Mouse (Mus musculus): ENCODE measurements around the gene Sppl2b. TPM values are rescaled to one million over a fixed set of nuclear protein-coding genes. Genes with fewer than 3 reads are reported as not detected.
A peak's percentile ranks its signal among the peaks of the same experiment; 100 is the strongest.

Sppl2b gene
- polyA plus RNA-seq, 1 experiment from 2014 or later = 42.8 TPM

DNA sequence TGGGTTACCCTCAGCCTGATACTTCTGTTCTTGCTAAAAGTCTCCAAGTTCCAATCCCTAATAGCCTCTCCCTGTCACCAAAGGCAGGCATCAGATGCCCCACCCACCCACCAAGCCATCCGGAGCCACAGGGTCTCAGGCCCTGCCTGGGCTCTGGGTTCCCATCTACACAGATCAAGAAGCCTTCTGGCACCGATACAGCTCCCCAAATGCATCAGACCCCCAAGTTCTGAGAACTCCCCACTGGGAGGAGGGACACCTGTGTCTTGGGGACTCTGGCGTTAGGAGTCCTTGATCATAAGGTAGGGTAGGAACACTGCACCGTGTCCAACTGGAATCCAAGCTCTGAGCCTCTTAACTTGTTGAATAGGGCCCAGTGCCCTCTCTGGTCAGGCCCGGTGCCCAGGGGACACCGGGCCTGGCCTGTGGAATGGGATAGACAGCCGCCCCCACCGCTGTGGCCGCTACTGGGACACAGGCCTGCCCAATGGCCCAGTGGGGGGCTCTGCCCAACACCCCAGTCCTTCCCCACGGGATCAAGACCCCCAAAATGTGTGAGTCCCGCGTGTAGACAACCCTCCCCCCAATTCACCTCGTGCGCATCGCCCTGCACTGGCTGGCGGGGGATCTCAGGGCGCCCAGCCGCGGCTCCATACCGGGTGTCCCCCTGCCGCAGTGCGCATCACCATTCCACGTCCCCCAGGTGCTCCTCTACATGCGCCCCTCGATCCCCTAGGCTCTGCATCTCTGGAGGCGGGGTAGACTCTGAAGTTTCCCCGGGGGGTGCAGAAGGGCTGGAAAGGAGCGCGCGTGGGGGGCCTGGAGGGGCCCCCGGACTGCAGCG is 11.8 kb upstream of the Sppl2b start:
- peak overlapping the region; percentile 69 for H3K27ac ChIP-seq (replicated peaks)
- H3K4me1 ChIP-seq = peaks cover 38% of the 10 kb centered on the region
- H3K9me3 ChIP-seq (replicated peaks) = no peaks in the 10 kb centered on the region
- DNase-seq (ENCODE audit: low spot score) = no peak
- H3K36me3 ChIP-seq = no peaks in the 10 kb centered on the region
- H3K4me3 ChIP-seq = peak overlapping the region; percentile 63
- H3K27me3 ChIP-seq (ENCODE audit: low read depth, poor library complexity, severe bottlenecking) = peaks cover 71% of the 10 kb centered on the region
- WGBS = 9% methylated on average over 32 of the region's 32 CpGs

DNA sequence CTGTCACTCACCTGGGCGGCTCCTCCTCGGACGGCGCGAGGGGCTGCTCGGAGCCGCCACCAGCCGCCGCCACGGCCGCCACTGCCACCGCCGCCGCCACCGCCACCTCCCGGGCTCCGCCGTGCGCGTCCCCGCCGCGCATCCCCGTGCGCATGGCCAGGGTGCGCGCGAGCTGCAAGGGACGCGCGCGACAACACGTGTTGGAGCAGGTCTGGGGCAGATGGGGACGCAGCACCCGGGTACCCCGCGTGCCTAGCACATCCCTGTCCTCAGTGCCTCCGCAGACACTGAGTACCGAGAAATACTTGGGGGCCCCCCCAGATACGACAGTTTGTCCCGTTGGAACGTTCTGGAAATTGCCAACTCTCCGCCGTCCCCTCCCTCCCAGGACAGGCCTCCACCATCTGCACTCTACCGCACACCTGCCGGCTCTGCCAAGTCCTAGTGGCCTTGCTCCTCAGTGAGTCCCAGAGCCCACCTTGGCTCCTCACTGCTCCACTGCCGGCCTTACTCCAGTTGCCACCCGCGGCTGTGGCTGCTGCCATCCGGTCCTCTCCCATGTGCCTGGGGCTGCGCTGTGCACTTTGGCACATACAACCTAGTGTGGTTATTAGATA is 11.0 kb upstream of the Sppl2b start, which contains the start of gene Lingo3:
Lingo3 (minus strand) TSS at position 109 of the 617 bp plus-strand sequence.
- peaks cover 39% of the 10 kb centered on the region for H3K4me1 ChIP-seq
- H3K36me3 ChIP-seq = no peaks in the 10 kb centered on the region
- no peaks in the 10 kb centered on the region for H3K9me3 ChIP-seq (replicated peaks)
- DNase-seq (ENCODE audit: low spot score) = peak; percentile 32
- WGBS = 6% methylated on average over 44 of the region's 51 CpGs
- peaks cover 68% of the 10 kb centered on the region for H3K27me3 ChIP-seq (ENCODE audit: low read depth, poor library complexity, severe bottlenecking)
- peak within 1 kb of the TSS; percentile 69 for H3K27ac ChIP-seq (replicated peaks)
- H3K4me3 ChIP-seq = peak within 1 kb of the TSS; percentile 63

DNA sequence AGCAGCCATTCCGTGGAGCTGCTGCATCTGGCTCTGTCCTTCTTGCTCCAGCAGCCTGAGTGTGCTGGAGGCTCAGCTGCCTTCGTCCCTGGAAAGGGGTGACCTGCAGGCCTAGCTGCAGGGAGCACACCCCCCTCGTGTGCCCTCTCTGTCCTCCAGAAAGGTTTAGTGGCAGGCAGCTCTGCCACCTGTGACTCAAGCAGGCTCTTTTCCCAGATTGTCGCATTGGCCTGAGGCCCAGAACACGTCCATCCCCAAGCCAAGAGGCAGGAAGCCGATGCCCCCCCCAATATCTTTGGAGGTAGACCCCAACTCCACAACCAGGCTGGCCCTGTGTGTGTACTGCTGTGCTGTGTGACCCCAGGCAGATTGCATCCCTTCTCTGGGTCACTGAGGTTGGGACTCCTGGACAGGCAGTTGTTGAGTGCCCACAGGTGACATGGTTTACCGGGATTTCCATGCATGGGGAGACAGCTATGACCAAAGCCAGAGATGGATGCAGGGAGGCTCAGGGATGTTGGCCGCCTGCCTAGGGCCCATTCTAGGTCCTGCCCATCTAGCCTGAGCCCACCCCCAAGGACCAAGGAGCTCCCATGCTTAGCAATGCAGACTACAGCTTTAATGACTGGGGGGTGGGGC is 9.9 kb upstream of the Sppl2b start:
- peaks cover 62% of the 10 kb centered on the region for H3K27me3 ChIP-seq (ENCODE audit: low read depth, poor library complexity, severe bottlenecking)
- peaks cover 33% of the 10 kb centered on the region for H3K4me1 ChIP-seq
- no peak overlapping the region for H3K27ac ChIP-seq (replicated peaks)
- H3K36me3 ChIP-seq = peaks cover 3% of the 10 kb centered on the region; the same call in 1 of the 2 replicates
- DNase-seq (ENCODE audit: low spot score) = no peak
- no peaks in the 10 kb centered on the region for H3K9me3 ChIP-seq (replicated peaks)
- 67% methylated on average over 8 of the region's 8 CpGs for WGBS
- no peak overlapping the region for H3K4me3 ChIP-seq

DNA sequence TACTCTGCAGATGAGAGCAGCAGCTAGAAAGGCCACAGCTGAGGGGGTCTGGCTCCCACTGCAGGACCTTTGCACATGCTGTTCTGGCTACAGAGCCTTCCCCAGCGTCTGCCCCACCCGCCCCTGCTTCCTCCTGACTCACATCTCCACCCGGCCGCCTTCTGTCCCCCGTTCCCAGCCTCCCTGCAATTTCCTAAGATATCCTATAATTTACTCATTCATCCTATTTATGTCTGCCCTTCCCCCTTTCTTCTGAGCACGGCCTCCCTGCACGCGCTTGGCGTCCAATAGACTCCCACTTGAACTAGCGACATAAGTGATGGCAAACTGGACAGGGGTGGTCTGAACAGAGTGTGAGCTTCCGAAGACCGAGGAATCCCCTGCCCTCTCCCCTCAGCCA is 9.3 kb upstream of the Sppl2b start:
- no peak overlapping the region for H3K27ac ChIP-seq (replicated peaks)
- no peak overlapping the region for H3K4me3 ChIP-seq
- H3K36me3 ChIP-seq = peaks cover 9% of the 10 kb centered on the region
- H3K9me3 ChIP-seq (replicated peaks) = no peaks in the 10 kb centered on the region
- no peak for DNase-seq (ENCODE audit: low spot score)
- 88% methylated on average over 12 of the region's 12 CpGs for WGBS
- peaks cover 27% of the 10 kb centered on the region for H3K4me1 ChIP-seq
- H3K27me3 ChIP-seq (ENCODE audit: low read depth, poor library complexity, severe bottlenecking) = peaks cover 58% of the 10 kb centered on the region

DNA sequence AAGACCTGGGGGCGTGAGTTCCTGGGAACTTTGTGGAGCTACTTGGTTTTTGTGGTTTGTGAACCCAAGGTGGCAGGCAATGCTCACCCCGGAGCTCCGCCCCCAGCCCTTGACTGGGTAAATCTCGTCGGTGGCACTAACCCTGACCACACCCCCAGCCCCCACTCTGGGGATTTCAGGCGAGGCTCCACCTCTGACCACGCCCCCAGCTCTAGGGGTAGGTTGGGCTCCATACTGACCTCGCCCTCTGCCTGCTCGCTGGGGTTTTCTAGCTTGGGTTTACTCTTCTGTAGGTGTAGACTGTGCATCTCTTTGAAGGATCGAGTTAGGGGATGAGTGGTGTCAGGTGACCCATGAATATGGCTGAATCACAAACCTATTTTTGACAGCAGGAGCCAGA is 6.5 kb upstream of the Sppl2b start:
- no peak for DNase-seq (ENCODE audit: low spot score)
- 10% methylated on average over 10 of the region's 10 CpGs for WGBS
- H3K27ac ChIP-seq (replicated peaks) = no peak overlapping the region
- no peak overlapping the region for H3K4me3 ChIP-seq
- H3K4me1 ChIP-seq = peaks cover 19% of the 10 kb centered on the region
- peaks cover 31% of the 10 kb centered on the region for H3K27me3 ChIP-seq (ENCODE audit: low read depth, poor library complexity, severe bottlenecking)
- peaks cover 34% of the 10 kb centered on the region for H3K36me3 ChIP-seq
- H3K9me3 ChIP-seq (replicated peaks) = no peaks in the 10 kb centered on the region

DNA sequence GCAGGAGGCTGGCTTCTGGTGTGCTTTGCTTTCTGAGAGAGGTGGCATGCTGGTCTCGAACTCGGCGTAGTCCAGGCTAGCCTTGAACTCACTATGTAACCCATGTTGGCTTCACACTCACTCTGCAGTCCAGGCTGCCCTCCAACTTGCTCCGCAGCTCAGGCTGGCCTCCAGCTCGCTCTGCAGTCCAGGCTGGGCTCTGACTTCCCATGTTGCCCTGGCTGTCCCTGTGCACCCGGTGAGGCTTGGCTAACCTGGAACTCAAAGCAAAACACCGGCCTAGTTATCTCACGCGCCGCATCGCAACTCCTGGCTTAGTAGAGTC is 636 bp downstream of the Sppl2b start:
- DNase-seq (ENCODE audit: low spot score) = no peak
- peaks cover 50% of the 10 kb centered on the region for H3K4me1 ChIP-seq
- H3K27me3 ChIP-seq (ENCODE audit: low read depth, poor library complexity, severe bottlenecking) = no peaks in the 10 kb centered on the region
- peaks cover 29% of the 10 kb centered on the region for H3K36me3 ChIP-seq
- H3K4me3 ChIP-seq = peak overlapping the region; percentile 99
- no peaks in the 10 kb centered on the region for H3K9me3 ChIP-seq (replicated peaks)
- H3K27ac ChIP-seq (replicated peaks) = peak overlapping the region; percentile 89
- 23% methylated on average over 11 of the region's 11 CpGs for WGBS

DNA sequence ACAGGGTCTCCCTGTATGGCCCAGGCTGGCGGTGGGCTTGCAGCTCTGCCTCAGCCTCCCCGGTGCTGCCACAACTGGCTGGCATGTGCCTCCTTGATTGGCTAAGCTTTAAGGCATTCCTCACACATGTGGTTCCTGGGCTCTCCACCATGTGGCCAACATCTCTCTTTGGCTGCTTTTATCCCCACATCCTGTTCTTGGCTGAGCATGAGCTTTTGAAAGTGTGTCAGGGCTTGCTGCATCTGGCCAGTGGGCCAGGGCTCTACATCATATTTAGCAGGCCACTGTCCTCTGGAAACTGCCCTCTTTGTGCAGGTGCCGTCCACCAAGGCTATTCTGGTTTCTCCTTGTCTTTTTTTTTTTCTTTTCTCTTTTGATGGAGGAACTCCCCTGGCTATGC is 1.2 kb downstream of the Sppl2b start:
- H3K36me3 ChIP-seq = peaks cover 25% of the 10 kb centered on the region
- H3K27me3 ChIP-seq (ENCODE audit: low read depth, poor library complexity, severe bottlenecking) = no peaks in the 10 kb centered on the region
- WGBS = 75% methylated on average over 3 of the region's 3 CpGs
- no peak overlapping the region for H3K27ac ChIP-seq (replicated peaks)
- DNase-seq (ENCODE audit: low spot score) = no peak
- peaks cover 50% of the 10 kb centered on the region for H3K4me1 ChIP-seq
- no peaks in the 10 kb centered on the region for H3K9me3 ChIP-seq (replicated peaks)
- peak overlapping the region; percentile 99 for H3K4me3 ChIP-seq

DNA sequence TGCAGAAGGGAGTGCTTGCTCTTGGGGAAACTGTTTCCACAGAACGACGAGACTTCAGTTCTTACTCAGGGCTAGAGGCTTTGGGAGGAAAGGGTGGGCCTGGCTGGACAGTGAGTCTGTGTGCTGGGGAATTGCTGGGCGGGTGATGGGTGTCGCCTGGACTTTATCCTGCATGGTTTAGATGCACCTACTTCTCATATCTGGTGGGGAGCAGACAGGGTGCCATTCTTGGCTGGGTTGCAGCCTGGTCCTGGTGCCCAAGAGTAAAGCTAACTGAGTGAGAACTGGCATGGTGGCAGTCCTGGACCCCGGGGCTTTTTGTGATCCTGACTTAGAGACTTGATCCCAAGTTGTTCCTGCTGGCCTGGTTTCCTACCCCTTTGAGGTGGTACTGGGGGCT is 1.8 kb downstream of the Sppl2b start:
- Histone ChIP-seq H3K9me3 (replicated peaks) (no peaks in the 10 kb centered on the region), H3K4me3 (peak overlapping the region; percentile 99; the same call in 1 of the 2 replicates), H3K27me3 (ENCODE audit: low read depth, poor library complexity, severe bottlenecking) (no peaks in the 10 kb centered on the region), H3K36me3 (peaks cover 25% of the 10 kb centered on the region), H3K4me1 (peaks cover 50% of the 10 kb centered on the region), H3K27ac (replicated peaks) (peak overlapping the region; percentile 42; the same call in 1 of the 2 replicates)
- WGBS = 86% methylated on average over 5 of the region's 5 CpGs
- no peak for DNase-seq (ENCODE audit: low spot score)

DNA sequence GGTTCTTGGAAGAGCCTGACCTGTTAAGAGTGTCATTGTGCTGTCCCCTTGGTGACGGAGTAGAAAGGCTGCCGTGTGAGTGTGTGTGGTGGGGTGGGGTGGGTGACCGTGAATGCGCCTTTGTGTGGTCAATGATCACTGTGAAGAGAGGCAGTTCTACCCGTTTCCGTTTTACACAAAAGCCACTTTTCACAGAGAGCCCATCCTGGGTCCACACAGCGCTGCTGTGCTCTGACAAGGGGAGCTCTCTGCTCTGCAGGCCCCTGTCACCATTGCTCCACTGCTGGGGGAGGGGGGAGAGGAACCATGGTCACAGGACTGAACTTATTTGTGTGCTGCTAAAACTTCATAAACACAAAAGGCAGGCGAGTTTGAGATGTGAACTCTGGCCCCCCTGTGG is 2.3 kb downstream of the Sppl2b start:
- Histone ChIP-seq H3K27ac (replicated peaks) (peak overlapping the region; percentile 42), H3K4me3 (peak overlapping the region; percentile 99; the same call in 1 of the 2 replicates), H3K27me3 (ENCODE audit: low read depth, poor library complexity, severe bottlenecking) (no peaks in the 10 kb centered on the region), H3K4me1 (peaks cover 50% of the 10 kb centered on the region), H3K36me3 (peaks cover 25% of the 10 kb centered on the region), H3K9me3 (replicated peaks) (no peaks in the 10 kb centered on the region)
- DNase-seq (ENCODE audit: low spot score) = no peak
- WGBS = 68% methylated on average over 8 of the region's 8 CpGs

DNA sequence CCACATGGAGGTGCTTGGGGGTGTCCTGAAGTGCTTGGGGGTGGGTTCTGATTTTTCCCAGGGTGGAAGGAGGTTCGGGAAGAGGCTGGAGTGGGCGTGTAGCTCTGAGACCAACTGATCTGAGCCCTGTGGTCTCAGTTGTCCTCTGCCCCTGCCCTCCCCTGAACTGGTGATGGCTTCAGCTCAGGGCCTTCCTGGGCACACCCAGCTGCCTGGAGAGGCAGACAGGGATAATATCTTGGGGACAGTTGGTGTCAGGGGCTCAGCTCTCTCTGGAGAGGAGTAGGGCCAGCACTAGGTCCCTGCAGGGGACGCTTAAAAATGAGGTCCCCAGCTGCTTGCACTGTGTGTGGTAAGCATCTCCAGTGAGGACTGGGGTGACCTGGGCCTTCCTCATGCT is 2.8 kb downstream of the Sppl2b start:
- no peak for DNase-seq (ENCODE audit: low spot score)
- H3K27ac ChIP-seq (replicated peaks) = peak overlapping the region; percentile 42
- no peaks in the 10 kb centered on the region for H3K27me3 ChIP-seq (ENCODE audit: low read depth, poor library complexity, severe bottlenecking)
- WGBS = 76% methylated on average over 3 of the region's 3 CpGs
- peak overlapping the region; percentile 14; the same call in 1 of the 2 replicates for H3K4me3 ChIP-seq
- no peaks in the 10 kb centered on the region for H3K9me3 ChIP-seq (replicated peaks)
- peaks cover 50% of the 10 kb centered on the region for H3K4me1 ChIP-seq
- peaks cover 27% of the 10 kb centered on the region for H3K36me3 ChIP-seq

DNA sequence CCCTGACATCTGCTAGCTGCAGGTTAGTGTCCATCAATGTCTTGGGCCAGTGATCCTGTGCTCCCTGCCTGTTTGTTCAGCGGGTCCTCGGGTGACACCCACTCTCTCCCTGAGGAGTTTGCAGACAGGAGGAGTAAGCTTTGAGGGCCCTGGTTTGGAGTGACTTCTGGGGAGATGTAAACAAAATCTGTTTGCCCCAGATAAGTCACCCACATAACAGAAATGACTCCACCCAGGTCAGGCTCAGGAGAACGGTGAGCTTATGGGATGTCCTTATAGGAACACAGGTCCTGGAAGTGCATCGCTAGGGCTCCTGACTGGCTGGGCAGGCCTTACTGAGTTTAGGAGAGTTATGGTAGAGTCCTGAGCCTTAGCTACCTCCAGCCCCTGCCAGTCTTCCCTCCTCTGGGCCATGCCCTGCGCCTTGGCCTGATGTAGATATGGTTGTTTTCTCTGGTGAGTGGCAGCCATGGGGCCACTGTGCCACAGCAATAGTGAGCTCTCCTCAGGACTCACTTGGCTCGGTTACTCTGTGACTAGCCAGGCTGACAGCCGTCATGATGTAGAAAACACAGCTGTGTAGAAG is 3.4 kb downstream of the Sppl2b start:
- Histone ChIP-seq H3K4me3 (0 out of 2 replicates have a peak overlapping the region, but pooled peaks have one; percentile 14), H3K27ac (replicated peaks) (peak overlapping the region; percentile 6; the same call in 1 of the 2 replicates), H3K36me3 (peaks cover 27% of the 10 kb centered on the region), H3K27me3 (ENCODE audit: low read depth, poor library complexity, severe bottlenecking) (no peaks in the 10 kb centered on the region), H3K9me3 (replicated peaks) (no peaks in the 10 kb centered on the region), H3K4me1 (peaks cover 46% of the 10 kb centered on the region)
- WGBS = 87% methylated on average over 7 of the region's 7 CpGs
- DNase-seq (ENCODE audit: low spot score) = no peak

DNA sequence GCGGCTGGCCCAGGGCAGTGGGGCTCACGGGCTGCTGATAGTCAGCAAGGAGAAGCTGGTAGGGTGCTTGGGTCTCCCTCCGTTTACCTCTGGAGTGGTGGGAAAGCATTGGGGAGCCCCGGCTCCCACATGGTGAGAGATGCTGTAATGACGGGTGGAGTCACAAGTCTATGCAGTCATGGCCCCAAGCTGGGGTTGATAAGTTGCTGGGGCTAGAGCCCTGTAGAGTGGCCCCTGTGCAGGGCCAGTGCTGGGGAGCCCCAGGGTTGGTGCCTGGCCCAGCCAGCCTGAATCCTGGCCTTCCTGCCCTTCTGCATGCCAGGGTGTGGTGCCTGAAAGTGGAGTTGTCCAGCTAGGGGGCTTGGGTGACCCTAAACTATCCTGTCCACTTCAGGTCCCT is 7.2 kb downstream of the Sppl2b start:
- H3K36me3 ChIP-seq = peaks cover 60% of the 10 kb centered on the region
- H3K4me3 ChIP-seq = no peak overlapping the region

More for the DNA sequence above, 7.2 kb downstream of the Sppl2b start:
- Histone ChIP-seq H3K9me3 (replicated peaks) (no peaks in the 10 kb centered on the region), H3K4me1 (peaks cover 10% of the 10 kb centered on the region), H3K27ac (replicated peaks) (no peak overlapping the region), H3K27me3 (ENCODE audit: low read depth, poor library complexity, severe bottlenecking) (no peaks in the 10 kb centered on the region)
- DNase-seq (ENCODE audit: low spot score) = no peak
- 96% methylated on average over 5 of the region's 5 CpGs for WGBS
